Mouse (Mus musculus) thymus, adult 2 months (tissue): ENCODE measurements at regions not wholly inside any gene's neighbourhood (a gene's known extent, or its start where the extent isn't known, plus 50 kb on each side); places are given as distances from the start of the nearest gene placed in this dataset.

ENCODE experiments used
- CTCF ChIP-seq: fragments of 200-500 bp; IDR thresholded peaks from 2 replicates; pipeline ENCODE4 v1.5.1; 2012; ENCODE audit warnings: mild to moderate bottlenecking, control low read depth, low read length, moderate library complexity, borderline replicate concordance; ENCODE audit not compliant: control insufficient read depth, poor library complexity, insufficient read depth; ENCODE audit errors: extremely low read depth
- POLR2A ChIP-seq: fragments of 200-500 bp; IDR thresholded peaks from 2 replicates; pipeline ENCODE4 v1.6.1; 2012; ENCODE audit warnings: mild to moderate bottlenecking, low read length, control low read depth, moderate library complexity; ENCODE audit not compliant: control insufficient read depth, poor library complexity, insufficient read depth; ENCODE audit errors: extremely low read depth

GRCm38 (mm10) chr11:44216346-44216745 is 183.5 kb upstream of the Il12b start:
- TF ChIP-seq CTCF (no peak), POLR2A (no peak)
